Mouse (Mus musculus) adrenal gland, adult 8-10 months (tissue): ENCODE results near the gene Arid1b. TPM values are rescaled to one million over a fixed set of nuclear protein-coding genes. Genes with fewer than 3 reads are reported as not detected.
A peak's percentile ranks its signal among the peaks of the same experiment; 100 is the strongest.

ENCODE experiments used
- DNase-seq: peaks from one replicate; pipeline ENCODE4 v3.0.0; 2022
- total RNA-seq, 4 experiments: library from RNA; stranded (reverse); gene quantifications; 2 replicates each; pipeline ENCODE4 v1.2.4; 2022

The Arid1b gene
- total RNA-seq, 4 experiments from 2014 or later = 66.1 to 89.1 (median 73.7) TPM

DNA sequence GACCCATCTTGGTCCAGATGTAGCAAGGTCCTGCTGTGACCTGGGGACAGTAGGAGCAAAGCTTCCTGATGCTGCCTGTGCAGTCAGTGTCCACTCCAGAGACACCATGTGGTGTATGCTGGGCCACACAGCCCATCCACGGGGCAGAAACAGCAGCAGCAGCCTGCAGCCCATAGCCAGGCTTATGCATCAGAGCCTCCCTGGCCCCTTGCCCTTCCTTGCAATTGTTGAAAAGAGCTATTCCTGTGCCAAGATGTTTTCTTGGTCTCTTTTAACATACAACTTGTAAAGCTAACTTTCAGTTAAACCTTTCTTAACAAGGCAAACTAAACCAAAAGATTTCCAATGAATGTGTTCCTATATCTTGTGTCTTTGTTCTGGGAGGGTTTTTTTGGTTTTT, 329.6 kb downstream of the Arid1b start:
- DNase-seq = no peak

DNA sequence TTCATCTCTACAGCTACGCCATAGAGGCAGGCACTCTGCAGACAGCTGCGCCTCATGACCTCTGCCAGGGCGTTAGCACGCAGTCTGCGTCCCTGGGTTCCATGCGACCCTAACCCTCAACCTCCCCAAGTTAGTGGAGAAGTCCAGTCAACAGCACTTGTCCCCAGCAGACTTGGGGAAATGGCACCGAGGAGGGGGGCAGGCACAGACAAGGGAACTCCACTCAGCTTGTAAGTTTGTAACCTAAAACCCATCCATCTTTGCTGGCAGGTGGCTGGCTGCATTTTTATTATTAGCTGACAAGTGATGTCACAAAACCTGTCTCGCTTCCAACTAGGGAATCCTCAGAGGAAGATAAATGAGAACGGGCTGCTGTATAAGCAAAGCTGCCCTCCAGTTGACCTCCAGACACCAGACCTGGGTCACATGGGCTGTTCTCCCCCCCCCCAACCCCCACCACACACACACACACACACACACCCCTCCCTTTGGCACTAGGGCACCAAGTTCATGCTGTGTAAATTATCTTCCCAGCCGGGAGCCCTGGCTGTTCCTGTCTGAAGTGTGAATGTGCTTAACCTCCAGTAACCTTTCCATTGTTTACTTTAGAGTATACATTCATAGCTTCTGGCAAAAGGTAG, 330.2 kb downstream of the Arid1b start:
- no peak for DNase-seq

DNA sequence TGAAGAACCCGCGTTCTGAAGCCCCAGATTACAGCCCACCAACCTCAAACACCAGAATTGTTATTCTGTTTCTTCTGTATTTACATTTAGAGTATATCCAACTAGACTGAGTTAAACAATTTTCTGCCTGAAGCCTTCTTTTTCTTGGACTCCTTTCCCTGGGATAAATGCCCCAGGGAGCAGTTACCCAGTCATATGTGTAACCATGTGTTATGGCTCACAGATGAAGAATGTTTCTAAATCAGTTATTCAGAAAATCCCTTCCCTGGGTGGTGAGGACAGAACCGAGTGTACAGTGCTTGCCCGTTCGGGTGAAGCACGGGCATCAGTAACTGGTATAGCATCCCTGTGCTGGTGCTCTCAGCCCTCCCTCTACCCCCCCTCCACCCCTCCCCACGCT, 332.6 kb downstream of the Arid1b start:
- no peak for DNase-seq

DNA sequence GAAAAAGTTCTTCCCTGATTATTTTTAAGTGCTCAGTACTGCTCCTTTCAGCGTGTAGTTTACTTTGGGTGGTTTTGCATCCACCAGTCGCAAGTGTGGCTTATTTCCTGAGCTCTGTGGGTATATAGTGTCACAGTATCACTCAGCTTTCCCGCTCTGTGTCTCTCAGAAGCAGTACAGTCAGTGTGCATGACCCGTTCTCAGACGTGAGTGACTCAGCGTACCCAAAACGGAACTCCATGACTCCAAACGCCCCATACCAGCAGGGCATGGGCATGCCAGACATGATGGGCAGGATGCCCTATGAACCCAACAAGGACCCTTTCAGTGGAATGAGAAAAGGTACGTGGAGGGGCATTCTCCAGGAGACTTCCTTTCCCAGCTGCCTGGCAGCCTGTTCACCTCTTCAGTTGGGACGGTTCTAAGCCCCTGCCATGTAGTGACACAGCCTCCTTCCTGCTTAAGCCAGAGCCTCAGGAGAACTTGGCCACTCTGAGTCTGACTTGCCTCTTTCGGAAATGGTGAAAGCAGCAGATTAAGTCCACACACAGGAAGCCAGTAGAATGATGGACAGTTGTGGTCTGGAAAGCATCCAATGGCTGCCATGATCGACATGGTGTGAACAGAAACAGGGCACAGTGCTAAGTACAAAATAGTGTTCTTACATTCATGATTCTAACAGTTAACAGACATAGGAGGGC, 333.5 kb downstream of the Arid1b start:
- no peak for DNase-seq

DNA sequence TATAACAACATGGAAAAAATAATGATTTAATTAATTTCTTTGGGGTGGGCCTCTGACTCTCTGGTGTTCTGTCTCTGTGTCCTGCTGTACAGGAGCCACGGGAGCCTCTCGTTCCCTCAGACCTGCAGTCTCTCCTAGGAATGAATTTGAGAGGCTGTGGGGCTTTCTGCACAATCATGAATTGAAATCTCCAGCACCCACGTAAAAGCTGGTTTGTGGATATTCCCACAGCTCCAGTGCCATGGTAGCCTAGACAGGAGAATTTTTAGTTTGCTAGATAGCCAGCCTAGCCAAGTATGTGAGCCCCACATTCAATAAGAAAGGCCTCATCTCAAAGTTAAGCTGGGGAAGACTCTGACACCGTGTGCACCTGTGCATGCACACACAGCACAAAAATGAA, 335.3 kb downstream of the Arid1b start:
- no peak for DNase-seq

DNA sequence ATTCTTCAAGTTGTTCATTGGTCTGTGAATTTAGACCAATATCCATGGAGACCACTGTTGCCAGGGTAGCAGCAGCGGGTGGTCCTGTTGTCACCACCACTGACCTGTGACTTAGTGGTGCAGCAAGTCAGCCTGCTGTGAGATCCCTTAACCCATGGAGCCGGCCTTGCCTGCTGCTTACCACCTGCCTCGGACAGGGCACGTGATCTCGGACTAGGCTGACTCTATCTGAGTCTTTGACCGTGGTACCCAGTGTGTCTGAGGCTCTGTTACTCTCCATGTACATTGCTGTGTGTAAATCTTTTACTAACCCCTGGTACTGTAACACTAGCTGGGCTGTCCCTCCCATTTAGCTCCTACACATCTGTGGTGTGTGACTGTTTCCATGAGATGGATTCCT, 335.9 kb downstream of the Arid1b start:
- no peak for DNase-seq

DNA sequence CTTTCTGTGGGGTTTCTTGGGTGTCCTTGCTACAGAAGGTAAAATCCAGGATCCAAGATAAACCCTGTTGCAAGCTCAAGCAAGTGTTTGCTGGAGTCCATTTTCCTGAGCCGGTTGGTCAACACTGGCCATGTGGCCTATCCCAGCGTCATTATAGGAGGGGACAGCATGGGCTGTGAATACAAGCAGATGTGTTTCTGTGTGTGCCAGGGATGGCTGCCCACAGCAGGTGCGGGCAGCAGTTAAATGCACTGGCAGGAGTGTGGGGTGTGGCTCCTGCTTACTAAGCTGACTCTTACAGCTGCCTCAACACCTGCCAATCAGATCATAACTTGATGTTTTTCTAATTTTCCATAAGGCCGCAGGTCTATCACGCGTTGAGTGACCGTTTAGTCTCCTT, 336.5 kb downstream of the Arid1b start:
- no peak for DNase-seq

DNA sequence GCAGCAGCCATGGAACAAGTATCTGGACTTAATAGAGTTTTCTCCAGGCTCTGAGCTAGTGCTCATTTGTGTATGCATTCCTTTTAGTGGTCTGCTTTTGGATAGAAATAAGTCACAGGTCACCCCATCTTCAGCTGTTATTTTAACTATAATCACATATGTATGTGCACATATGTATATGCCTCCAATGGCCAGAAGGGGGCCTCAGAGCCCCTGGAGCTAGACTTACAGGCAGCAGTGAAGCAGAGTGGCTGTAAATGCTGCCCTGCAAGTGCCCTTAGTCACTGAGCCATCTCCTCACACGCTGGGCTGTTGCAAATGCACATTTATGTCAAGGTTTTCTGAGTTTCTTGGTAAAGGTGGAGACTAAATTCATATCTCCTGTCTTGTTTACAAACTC, 337.3 kb downstream of the Arid1b start:
- DNase-seq = no peak

DNA sequence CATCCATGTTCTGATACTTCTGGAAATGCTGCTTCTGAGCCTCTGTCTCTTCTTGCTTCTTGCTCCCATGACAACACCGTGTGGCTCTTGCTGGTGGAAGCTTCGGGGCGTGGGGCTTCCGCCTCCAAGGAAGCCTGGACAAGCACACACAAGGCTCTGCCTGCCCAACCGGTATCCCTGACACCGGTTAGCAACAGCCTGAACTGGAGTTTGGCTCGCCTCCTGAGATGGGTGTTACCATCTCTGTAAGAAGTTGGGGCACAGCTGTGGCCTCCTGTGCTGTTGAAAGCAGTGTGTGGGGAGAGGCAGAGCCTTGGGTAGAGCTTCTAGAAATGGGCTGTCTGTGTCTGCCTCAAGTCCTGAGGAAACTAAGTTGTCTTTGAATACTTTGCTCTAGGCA, 340.4 kb downstream of the Arid1b start:
- DNase-seq = no peak

DNA sequence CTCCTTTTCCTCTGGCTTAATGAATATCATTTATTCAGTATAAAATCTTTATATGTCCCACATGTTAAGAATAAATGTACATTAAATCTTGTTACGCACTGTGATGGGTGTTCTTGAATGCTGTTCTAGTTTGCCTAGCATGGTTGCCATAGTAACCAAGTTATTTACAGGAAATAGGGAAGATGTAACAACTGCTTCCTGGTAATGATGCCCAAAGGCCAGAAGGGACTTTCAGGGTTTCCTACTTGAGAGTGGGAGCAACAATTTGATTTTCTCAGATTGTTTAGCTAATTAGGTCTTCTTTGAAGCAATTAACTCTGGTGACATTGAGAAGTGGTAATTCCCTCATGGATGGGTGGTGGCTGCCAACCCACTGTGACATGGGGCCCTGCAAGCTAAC, 350.3 kb downstream of the Arid1b start:
- DNase-seq = no peak

DNA sequence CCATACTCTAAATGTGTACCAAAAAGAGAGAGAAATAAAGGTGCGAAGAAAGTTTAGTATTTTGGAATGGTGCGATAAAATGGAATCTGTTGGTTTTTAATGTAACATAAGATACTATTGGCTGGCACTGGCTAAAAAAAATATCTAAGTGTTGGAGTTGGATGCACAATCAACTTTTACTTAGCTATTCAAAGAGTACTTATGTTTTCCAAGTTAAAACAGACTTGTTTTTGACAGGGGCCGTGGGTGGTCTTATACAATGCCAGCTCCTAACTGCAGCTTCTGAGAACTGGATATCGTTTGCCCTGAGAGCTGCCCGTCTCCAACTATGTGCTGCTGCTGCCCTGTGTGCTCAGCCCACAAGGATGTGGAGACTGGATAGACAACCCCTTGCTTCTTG, 351.7 kb downstream of the Arid1b start:
- no peak for DNase-seq

DNA sequence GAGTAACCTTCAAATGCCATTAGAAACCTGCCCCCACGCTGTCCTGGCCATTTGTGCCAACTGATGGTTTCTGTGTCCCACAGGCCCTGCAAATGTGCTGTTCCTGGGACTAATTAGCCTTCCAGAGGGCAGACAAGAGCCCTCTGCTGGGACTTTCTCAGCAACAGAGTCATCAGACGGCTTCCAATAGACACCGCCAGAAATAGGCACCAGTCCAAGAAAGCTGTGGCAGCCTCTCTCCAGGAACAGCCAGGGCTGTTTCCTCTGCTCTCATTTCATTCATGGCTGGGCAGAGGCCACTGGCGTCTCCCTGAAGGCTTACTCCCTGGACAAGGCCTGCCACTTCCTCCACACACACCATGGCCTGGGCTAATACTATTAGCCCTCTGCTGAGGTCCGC, 358.8 kb downstream of the Arid1b start:
- DNase-seq = no peak

DNA sequence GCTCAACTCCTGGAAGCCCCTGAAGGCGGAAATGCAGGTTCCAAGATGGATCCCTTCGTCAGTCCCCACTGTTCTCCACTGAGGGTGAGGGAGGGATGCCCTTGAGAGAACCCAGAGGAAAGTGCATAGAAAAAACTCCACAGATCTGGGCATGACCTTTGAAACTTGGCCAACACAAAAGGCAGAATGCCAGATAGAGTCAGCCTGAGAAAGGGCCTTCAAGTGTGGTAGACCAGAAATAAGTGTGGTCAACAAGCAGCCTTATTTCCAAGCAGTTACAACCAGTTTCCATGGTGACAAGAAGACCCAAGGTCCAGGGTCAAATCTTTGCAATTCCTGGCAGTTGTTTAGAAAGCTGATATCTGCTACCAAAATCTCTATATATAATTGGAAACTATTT, 366.6 kb downstream of the Arid1b start:
- DNase-seq = peak; percentile 85

DNA sequence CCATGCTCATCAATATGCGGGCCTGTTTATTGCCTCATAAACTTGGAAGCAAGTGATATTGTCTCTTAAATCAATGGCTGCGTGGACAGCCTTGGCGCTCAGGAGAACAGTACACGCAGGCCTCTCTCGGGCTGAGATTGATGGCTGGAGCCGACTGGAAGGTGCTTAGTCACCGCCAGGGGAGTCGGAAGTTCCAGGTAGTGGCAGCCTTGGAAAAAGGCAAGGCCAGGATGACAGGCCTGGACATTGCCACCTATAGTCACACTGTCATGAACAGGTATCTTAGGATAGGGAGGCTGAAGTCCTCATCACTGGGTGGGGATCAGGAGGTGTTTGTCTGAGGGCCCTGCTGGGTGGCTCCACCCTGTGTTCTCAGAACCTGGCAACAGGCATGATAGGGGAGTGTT, 371.9 kb downstream of the Arid1b start:
- DNase-seq = no peak

DNA sequence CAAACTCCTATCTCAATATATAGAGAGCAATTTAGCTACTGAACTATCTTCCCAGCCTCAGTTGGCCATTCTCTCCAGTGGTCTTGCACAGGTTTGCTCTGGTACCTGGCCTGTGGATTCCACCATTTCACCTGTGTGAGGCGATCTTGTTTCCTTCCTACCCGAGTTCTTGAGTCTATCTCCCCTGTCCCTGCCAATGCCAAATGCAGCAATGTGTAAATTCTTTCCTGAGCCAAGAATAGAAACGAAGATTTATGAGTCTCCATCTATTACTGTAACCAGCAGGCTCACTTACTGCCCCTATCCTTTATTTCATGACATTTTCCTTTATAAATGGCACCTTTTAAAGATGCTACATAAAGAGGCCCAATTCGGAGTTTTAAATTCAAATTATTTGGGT, 376.9 kb downstream of the Arid1b start:
- DNase-seq = no peak

DNA sequence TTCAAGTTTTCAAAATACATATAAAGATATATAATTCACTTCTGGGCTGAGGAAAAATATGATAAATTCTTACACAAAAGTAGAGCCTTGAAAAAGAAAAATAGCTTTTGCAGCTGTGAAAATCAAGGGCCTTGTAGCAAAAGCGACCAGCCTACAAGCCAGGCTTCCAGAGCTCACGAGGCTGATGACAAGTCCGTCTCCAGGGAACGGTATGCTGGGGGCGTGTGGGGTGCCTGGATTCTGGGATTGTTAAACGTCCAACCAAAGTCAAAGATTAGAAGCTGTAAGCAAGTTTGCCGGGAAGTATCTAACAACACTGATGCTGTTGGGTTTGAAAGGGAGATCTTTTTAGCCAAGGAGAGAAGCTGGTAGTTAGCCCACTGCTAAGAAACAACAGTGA, 377.4 kb downstream of the Arid1b start:
- DNase-seq = no peak

DNA sequence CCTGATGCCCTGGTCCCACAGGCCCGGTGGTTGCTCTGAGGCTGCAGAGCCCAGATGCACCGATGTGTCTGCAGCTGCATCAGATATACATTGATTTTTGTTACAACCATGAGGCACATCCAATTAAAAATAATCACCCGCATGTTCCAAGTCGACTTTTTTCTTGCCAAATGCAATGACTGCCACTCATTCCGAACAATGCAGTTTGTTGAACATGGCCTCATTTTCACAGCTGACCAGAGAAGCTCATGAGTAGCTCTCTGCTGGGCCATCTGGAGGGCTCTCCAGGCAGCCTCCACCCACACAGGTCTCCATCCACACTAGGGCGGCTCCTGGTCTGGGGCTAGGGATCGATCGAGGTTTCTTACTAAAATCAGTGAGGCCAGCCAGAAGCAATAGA, 378.8 kb downstream of the Arid1b start:
- no peak for DNase-seq

DNA sequence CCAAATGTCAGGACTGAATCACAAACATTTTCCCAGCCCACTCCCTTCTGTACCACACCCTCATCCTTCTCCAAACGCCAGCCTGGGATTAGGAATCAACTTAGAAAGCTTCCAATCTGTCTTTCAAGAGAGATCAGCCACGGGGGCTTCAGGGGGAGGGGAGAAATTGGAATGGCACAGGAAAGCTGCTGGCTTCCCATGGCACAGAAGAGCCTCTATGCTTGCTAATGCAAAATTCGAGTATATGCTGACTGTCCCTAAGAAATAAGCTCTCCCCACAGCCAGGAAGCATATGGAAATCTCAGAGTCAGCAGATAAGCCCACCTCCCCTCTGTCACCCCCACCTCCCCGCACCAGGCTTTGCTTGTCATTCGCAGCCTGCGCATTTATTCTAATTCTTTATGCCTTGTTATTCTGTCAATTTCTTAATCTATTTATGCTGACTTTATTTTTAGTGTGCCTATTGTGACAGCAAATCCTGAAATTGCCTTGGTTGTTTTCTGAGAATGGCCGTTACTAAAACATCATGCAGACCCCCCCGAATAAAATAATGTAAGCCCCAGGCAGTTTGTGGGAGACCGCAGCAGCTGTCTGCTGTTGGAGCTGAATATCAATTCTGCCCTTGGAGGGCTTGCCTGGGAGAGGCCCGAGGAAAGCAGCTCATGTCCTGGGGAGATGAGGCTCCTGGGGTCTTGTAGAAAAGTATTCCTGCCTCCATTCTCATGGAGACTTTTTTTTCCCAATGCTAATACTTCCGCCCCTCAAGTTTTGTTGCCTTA, 383.2 kb downstream of the Arid1b start:
- DNase-seq = no peak

DNA sequence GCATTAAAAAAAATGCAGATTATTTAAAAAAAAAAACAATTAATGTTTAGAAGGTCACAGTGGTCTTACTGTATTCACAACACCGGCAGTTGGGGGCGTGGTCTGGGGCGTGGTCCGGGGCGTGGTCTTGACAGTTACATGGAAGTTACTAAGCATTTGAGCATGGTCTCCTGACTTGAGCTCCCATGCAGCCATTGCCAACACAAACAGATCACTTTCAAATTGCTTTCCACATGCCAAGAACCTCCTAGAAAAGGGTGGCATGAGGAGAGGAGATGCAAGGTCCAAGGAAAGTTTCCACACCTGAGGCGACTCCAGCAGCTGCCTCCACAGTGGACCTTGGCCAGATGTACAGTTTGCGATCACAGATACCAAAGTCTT, 383.8 kb downstream of the Arid1b start:
- DNase-seq = no peak

DNA sequence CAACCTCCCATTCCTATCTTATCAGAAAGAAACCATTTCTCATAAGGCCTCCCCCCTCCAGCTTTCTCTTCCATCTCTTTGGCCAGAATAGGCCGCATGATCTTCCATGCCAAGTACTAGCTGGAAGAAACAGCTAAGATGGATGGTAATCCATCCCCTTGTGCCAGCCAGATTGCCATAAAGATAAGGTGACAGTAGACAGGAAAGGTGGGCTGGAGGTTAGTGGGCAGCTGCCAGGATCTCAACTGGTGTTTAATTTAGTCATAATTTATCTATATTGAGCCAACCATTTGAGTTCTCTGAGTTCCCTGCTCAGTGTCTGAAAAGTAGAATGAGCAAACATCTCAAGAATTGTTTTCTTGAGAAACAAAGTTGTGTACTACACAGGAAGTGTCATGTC, 391.6 kb downstream of the Arid1b start:
- DNase-seq = no peak

DNA sequence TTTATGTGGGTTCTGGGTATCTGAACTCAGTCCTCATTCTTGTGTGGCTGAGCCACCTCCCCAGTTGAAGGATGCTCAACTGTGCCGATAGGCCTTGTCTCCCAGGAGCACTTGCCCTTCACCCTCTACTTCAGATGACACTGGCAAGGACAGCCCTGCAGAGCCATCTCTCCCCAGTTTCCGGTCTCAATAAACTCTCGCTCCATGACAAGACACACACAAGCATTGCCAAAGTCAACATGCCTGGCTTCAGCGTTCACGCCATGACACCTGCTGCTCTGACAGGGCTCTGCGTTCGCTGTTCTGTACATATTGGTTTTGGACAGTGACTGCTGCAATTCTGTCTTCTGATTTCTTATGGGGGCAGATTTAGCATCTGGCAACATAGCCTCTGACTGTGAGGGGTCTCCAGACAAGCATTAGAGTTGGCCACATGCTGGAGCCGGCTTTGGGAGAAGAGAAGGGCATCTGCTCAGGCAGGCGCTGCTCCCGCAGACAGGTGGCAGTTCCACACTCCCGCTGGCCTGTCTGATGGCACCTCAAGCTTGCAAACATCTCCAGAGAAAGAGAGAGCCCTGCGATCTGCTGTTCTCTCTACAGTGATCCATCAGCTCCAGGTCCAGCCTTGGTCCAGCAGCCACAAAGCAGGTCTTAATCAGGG, 392.9 kb downstream of the Arid1b start:
- DNase-seq = no peak

DNA sequence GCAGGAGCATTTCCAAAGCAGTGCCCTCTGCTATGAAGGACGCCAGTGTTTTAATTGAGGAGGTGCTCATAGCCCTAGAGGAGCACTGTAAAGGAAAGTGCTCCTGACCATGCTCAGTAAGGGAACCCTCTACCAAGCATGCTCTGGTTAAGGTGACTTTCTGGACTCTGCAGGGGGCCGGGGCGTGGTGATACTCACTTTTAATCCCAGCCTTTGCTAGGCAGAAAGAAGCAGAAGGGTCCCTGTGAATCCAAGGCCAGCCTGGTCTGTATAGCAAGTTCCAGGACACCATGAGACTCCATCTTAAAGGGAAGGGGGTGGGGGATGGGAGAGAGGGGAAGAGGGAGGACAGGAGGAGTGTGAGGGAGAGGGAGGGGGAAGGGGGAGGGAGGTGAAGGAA, 394.2 kb downstream of the Arid1b start:
- no peak for DNase-seq

DNA sequence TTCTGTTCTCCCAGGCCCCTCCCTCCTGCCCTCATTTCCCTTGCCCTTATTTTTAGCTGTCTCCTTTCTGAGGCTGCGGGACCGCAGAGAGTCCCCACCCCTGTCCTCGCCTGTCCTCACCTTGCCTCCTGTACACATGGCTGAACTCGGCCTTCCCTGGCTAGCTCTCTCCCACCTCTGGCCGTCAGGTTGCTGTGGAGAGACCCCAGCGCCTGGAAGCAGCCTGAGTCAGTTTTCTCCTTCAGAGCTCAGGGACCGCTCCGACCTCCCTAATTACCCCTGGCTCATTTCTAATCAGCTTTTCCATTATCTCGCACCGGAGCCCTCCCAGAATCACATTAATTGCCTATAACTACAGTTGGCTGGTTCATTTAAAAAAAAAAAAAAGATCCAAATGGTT, 396.6 kb downstream of the Arid1b start:
- no peak for DNase-seq
